Mouse (Mus musculus) heart, embryonic 13.5 days (tissue): ENCODE data around the gene Ctc1. TPM values are rescaled to one million over a fixed set of nuclear protein-coding genes. Genes with fewer than 3 reads are reported as not detected.
"Not testable (repeated sequence)": the region's sequence is repeated elsewhere in the genome, so short reads cannot be mapped to it uniquely, and the experiment has no call there.

Experiments
- ATAC-seq: fragments of 200-750 bp; cut with Nextera tagmentation; 2 replicates; pipeline ENCODE4 v1.8.0; 2017; ENCODE audit warnings: moderate TSS enrichment; ENCODE audit not compliant: insufficient number of reproducible peaks, low FRiP score, low TSS enrichment; ENCODE audit errors: extremely low read depth
- H3K27ac ChIP-seq: fragments of 300-500 bp; sonication (generic); replicated peaks from 2 replicates; pipeline ENCODE4 v1.5.1; 2015; ENCODE audit warnings: moderate library complexity, mild to moderate bottlenecking, inconsistent platforms
- H3K27me3 ChIP-seq: fragments of 300-500 bp; sonication (generic); replicated peaks from 2 replicates; pipeline ENCODE4 v1.6.1; 2015; ENCODE audit warnings: mild to moderate bottlenecking, inconsistent platforms
- H3K36me3 ChIP-seq: fragments of 300-500 bp; sonication (generic); 2 replicates; pipeline ENCODE4 v1.6.1; 2015; ENCODE audit warnings: mild to moderate bottlenecking, inconsistent platforms
- H3K4me1 ChIP-seq: fragments of 300-500 bp; sonication (generic); 2 replicates; pipeline ENCODE4 v1.6.1; 2015; ENCODE audit warnings: inconsistent platforms
- H3K4me2 ChIP-seq: fragments of 300-500 bp; sonication (generic); 2 replicates; pipeline ENCODE4 v1.6.1; 2015; ENCODE audit warnings: inconsistent platforms, mild to moderate bottlenecking, moderate library complexity
- H3K4me3 ChIP-seq: fragments of 300-500 bp; sonication (generic); 2 replicates; pipeline ENCODE4 v1.5.1; 2015; ENCODE audit warnings: moderate library complexity, mild to moderate bottlenecking, inconsistent platforms
- H3K9ac ChIP-seq: fragments of 300-500 bp; sonication (generic); 2 replicates; pipeline ENCODE4 v1.6.1; 2015; ENCODE audit warnings: inconsistent platforms, mild to moderate bottlenecking, moderate library complexity
- H3K9me3 ChIP-seq: fragments of 300-500 bp; sonication (generic); 2 replicates; pipeline ENCODE4 v1.6.1; 2016; ENCODE audit warnings: inconsistent platforms
- WGBS: fragments of 180-500 bp; shearing (Covaris S2); methylation state at CpG from one replicate; pipeline ENCODE4 v1.1.7; 2015; ENCODE audit warnings: mixed read lengths; 5-methylcytosine and 5-hydroxymethylcytosine counted together
- polyA plus RNA-seq: library from polyadenylated mRNA; unstranded; fragments of >200 nt; fragmentation: Nextera tagmentation; extraction: Ambion mirVana; gene quantifications from 2 replicates; pipeline ENCODE4 v1.2.1, GENCODE M21; 2015

Ctc1 gene
- polyA plus RNA-seq, 1 experiment from 2014 or later = 49.8 TPM

- H3K9ac ChIP-seq = peak within 1 kb of the TSS; percentile 84
- 8% methylated on average over 38 of the region's 38 CpGs for WGBS
- peaks cover 24% of the 10 kb centered on the region for H3K4me1 ChIP-seq
- ATAC-seq = peak; percentile 64
- H3K4me2 ChIP-seq = peak within 1 kb of the TSS; percentile 83
- peak within 1 kb of the TSS; percentile 72 for H3K4me3 ChIP-seq
- H3K27ac ChIP-seq = peak within 1 kb of the TSS; percentile 59
- no peaks in the 10 kb centered on the region for H3K9me3 ChIP-seq
- no peaks in the 10 kb centered on the region for H3K27me3 ChIP-seq
- H3K36me3 ChIP-seq = 0 out of 2 replicates have a peak, but pooled peaks cover under 1% of the 10 kb centered on the region
These were observed 7.3 kb upstream of the Ctc1 start, which contains the start of gene Pfas for GRCm38 (mm10) chr11:69008182-69009121. Pfas (minus strand) TSS chr11:69008460.

- Histone ChIP-seq H3K27ac (no peak overlapping the region), H3K4me2 (no peak overlapping the region), H3K4me1 (peaks cover 24% of the 10 kb centered on the region), H3K36me3 (no peaks in the 10 kb centered on the region), H3K27me3 (no peaks in the 10 kb centered on the region), H3K4me3 (no peak overlapping the region), H3K9ac (no peak overlapping the region), H3K9me3 (no peaks in the 10 kb centered on the region)
- WGBS = 85% methylated on average over 1 of the region's 1 CpGs
- ATAC-seq = no peak
These were observed 6.2 kb upstream of the Ctc1 start for GRCm38 (mm10) chr11:69009508-69009907.

- Histone ChIP-seq H3K9me3 (no peaks in the 10 kb centered on the region), H3K4me1 (peaks cover 29% of the 10 kb centered on the region), H3K27me3 (no peaks in the 10 kb centered on the region), H3K4me3 (peak overlapping the region; percentile 59), H3K4me2 (peak overlapping the region; percentile 91), H3K27ac (peak overlapping the region; percentile 98), H3K9ac (0 out of 2 replicates have a peak overlapping the region, but pooled peaks have one; percentile 37), H3K36me3 (no peaks in the 10 kb centered on the region)
- WGBS = 78% methylated on average over 15 of the region's 15 CpGs
- no peak for ATAC-seq
These were observed 5.0 kb upstream of the Ctc1 start for GRCm38 (mm10) chr11:69010400-69011323.

GRCm38 (mm10) chr11:69011445-69011844, 4.3 kb upstream of the Ctc1 start:
- not testable (repeated sequence) for H3K36me3 ChIP-seq, H3K9me3 ChIP-seq, H3K27me3 ChIP-seq, ATAC-seq
- WGBS = 66% methylated on average over 2 of the region's 2 CpGs
- peak overlapping the region; percentile 86 for H3K9ac ChIP-seq
- H3K27ac ChIP-seq = peak overlapping the region; percentile 98
- peak overlapping the region; percentile 91 for H3K4me2 ChIP-seq
- peaks cover 30% of the 10 kb centered on the region for H3K4me1 ChIP-seq
- H3K4me3 ChIP-seq = peak overlapping the region; percentile 59

GRCm38 (mm10) chr11:69012071-69012601, 3.6 kb upstream of the Ctc1 start:
- peak overlapping the region; percentile 86 for H3K9ac ChIP-seq
- H3K9me3 ChIP-seq = no peaks in the 10 kb centered on the region
- peak overlapping the region; percentile 98 for H3K27ac ChIP-seq
- peaks cover 34% of the 10 kb centered on the region for H3K4me1 ChIP-seq
- H3K27me3 ChIP-seq = no peaks in the 10 kb centered on the region
- H3K4me3 ChIP-seq = peak overlapping the region; percentile 59
- ATAC-seq = peak; percentile 50; the same call in 1 of the 2 replicates
- H3K4me2 ChIP-seq = peak overlapping the region; percentile 91
- no peaks in the 10 kb centered on the region for H3K36me3 ChIP-seq
- WGBS = under 1% methylated on average over 18 of the region's 18 CpGs

GRCm38 (mm10) chr11:69016755-69017154, 1.0 kb downstream of the Ctc1 start:
- Histone ChIP-seq H3K4me2 (peak overlapping the region; percentile 86), H3K4me3 (peak overlapping the region; percentile 80), H3K36me3 (peaks cover 15% of the 10 kb centered on the region), H3K9me3 (no peaks in the 10 kb centered on the region), H3K27ac (peak overlapping the region; percentile 94; the same call in 1 of the 2 replicates), H3K4me1 (peaks cover 19% of the 10 kb centered on the region), H3K27me3 (no peaks in the 10 kb centered on the region), H3K9ac (peak overlapping the region; percentile 95)
- WGBS = 56% methylated on average over 3 of the region's 3 CpGs
- no peak for ATAC-seq

GRCm38 (mm10) chr11:69020691-69021090, 5.0 kb downstream of the Ctc1 start:
- no peaks in the 10 kb centered on the region for H3K27me3 ChIP-seq
- no peak overlapping the region for H3K27ac ChIP-seq
- no peak overlapping the region for H3K4me3 ChIP-seq
- no peak overlapping the region for H3K9ac ChIP-seq
- no peaks in the 10 kb centered on the region for H3K9me3 ChIP-seq
- no peak overlapping the region for H3K4me2 ChIP-seq
- peaks cover 14% of the 10 kb centered on the region for H3K4me1 ChIP-seq
- no peak for ATAC-seq
- peaks cover 55% of the 10 kb centered on the region for H3K36me3 ChIP-seq

GRCm38 (mm10) chr11:69026562-69026961, 10.9 kb downstream of the Ctc1 start:
- Histone ChIP-seq H3K4me2 (no peak overlapping the region), H3K27me3 (no peaks in the 10 kb centered on the region), H3K9me3 (no peaks in the 10 kb centered on the region), H3K4me1 (no peaks in the 10 kb centered on the region), H3K27ac (no peak overlapping the region), H3K9ac (no peak overlapping the region), H3K4me3 (no peak overlapping the region), H3K36me3 (peaks cover 100% of the 10 kb centered on the region)
- ATAC-seq = no peak
- WGBS = 90% methylated on average over 3 of the region's 3 CpGs

- H3K4me2 ChIP-seq = no peak overlapping the region
- 83% methylated on average over 2 of the region's 2 CpGs for WGBS
- H3K4me3 ChIP-seq = no peak overlapping the region
- no peaks in the 10 kb centered on the region for H3K4me1 ChIP-seq
- ATAC-seq = no peak
- no peaks in the 10 kb centered on the region for H3K9me3 ChIP-seq
- H3K9ac ChIP-seq = no peak overlapping the region
- H3K27ac ChIP-seq = no peak overlapping the region
- H3K36me3 ChIP-seq = peaks cover 100% of the 10 kb centered on the region
- no peaks in the 10 kb centered on the region for H3K27me3 ChIP-seq
These were observed 13.1 kb downstream of the Ctc1 start for GRCm38 (mm10) chr11:69028805-69029204.

- H3K9me3 ChIP-seq = no peaks in the 10 kb centered on the region
- H3K27me3 ChIP-seq = no peaks in the 10 kb centered on the region
- H3K4me2 ChIP-seq = no peak overlapping the region
- WGBS = 70% methylated on average over 9 of the region's 9 CpGs
- H3K27ac ChIP-seq = no peak overlapping the region
- H3K36me3 ChIP-seq = peaks cover 77% of the 10 kb centered on the region
- no peak for ATAC-seq
- no peak overlapping the region for H3K9ac ChIP-seq
- H3K4me1 ChIP-seq = peaks cover 22% of the 10 kb centered on the region
- H3K4me3 ChIP-seq = no peak overlapping the region
These were observed 17.8 kb downstream of the Ctc1 start for GRCm38 (mm10) chr11:69033552-69033951.

- H3K4me2 ChIP-seq = no peak overlapping the region
- ATAC-seq = no peak
- no peaks in the 10 kb centered on the region for H3K27me3 ChIP-seq
- no peaks in the 10 kb centered on the region for H3K9me3 ChIP-seq
- no peak overlapping the region for H3K27ac ChIP-seq
- peaks cover 67% of the 10 kb centered on the region for H3K36me3 ChIP-seq
- H3K4me1 ChIP-seq = peaks cover 32% of the 10 kb centered on the region
- H3K4me3 ChIP-seq = no peak overlapping the region
- WGBS = 89% methylated on average over 3 of the region's 3 CpGs
- H3K9ac ChIP-seq = no peak overlapping the region
These were observed 18.9 kb downstream of the Ctc1 start for GRCm38 (mm10) chr11:69034585-69034984.
